Mouse (Mus musculus) yolk sac, embryonic 10.5 days (tissue): ENCODE data around the gene Ins1.

Source experiments
- DNase-seq: peaks from one replicate; pipeline ENCODE4 v3.0.0-alpha.2; 2017; ENCODE audit warnings: low spot score

The Ins1 gene

DNA sequence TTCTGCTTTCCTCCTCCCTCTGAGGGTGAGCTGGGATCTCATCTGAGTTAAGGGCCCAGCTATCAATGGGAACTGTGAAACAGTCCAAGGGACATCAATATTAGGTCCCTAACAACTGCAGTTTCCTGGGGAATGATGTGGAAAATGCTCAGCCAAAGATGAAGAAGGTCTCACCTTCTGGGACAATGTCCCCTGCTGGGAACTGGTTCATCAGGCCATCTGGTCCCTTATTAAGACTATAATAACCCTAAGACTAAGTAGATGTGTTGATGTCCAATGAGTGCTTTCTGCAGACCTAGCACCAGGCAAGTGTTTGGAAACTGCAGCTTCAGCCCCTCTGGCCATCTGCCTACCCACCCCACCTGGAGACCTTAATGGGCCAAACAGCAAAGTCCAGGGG lies at the start of gene Ins1:
Ins1 (plus strand) TSS at position 301 of the 400 bp plus-strand sequence.
- DNase-seq = no peak
